13 mouse cellular contexts compared by ENCODE assay signal in genomic region chr1:38503431-38504089, GRCm38 (mm10).
DNase-seq lines count a peak whose midpoint lies in the region; ATAC-seq and TF ChIP-seq lines count a peak whose summit lies in the region.
"Had no signal": no experiment of that assay in that cellular context is flagged by ENCODE, and none has a peak within 500 bp of the region (broad histone marks: within the 10 kb centered on the region; RNA-seq: fewer than 3 reads in every experiment).

No protein-coding gene starts in this region.

- 93% methylated on average over 13 of the region's 13 CpGs for WGBS in intestine, embryonic 15.5 days
- WGBS in intestine, embryonic 16.5 days = 87% methylated on average over 13 of the region's 13 CpGs
- WGBS in forebrain, embryonic 16.5 days = 24% methylated on average over 13 of the region's 13 CpGs
- WGBS in midbrain, embryonic 16.5 days = 32% methylated on average over 13 of the region's 13 CpGs
- WGBS in cerebellum, adult 2 months = 88% methylated on average over 13 of the region's 13 CpGs

- H3K4me3 ChIP-seq in intestine, embryonic 15.5 days (replicated peaks) = no peak overlapping the region
- no peak overlapping the region for H3K4me3 ChIP-seq in intestine, embryonic 16.5 days (ENCODE audit: low read length)
- H3K4me3 ChIP-seq in forebrain, embryonic 16.5 days (replicated peaks; ENCODE audit: low read length) = no peak overlapping the region
- no peak overlapping the region for H3K4me3 ChIP-seq in midbrain, embryonic 16.5 days (ENCODE audit: low read depth, low read length)
- H3K4me3 ChIP-seq in cerebellum, adult 2 months (replicated peaks; ENCODE audit: insufficient read depth, low read depth, low read length) = no peak overlapping the region
- H3K4me3 ChIP-seq: layer of hippocampus, adult 2 months; megakaryocyte, embryonic 14.5 days had no signal

- no peak overlapping the region for H3K27ac ChIP-seq in intestine, embryonic 15.5 days
- no peak overlapping the region for H3K27ac ChIP-seq in intestine, embryonic 16.5 days (ENCODE audit: low read length)
- H3K27ac ChIP-seq in forebrain, embryonic 16.5 days (ENCODE audit: low read length) = no peak overlapping the region
- H3K27ac ChIP-seq in midbrain, embryonic 16.5 days (ENCODE audit: low read length) = peak overlapping the region; percentile 39; the same call in 1 of the 2 replicates
- no peak overlapping the region for H3K27ac ChIP-seq in cerebellum, adult 2 months (ENCODE audit: insufficient read depth, low read length)
- H3K27ac ChIP-seq: layer of hippocampus, adult 2 months had no signal

- peak; percentile 57 for DNase-seq in ZHBTc4 (ENCODE audit: low read depth, low spot score)
- no peak for DNase-seq in cerebellum, adult 2 months
- no peak for DNase-seq in right cerebral cortex, adult 2 months (ENCODE audit: low spot score in 2 of 2)
- DNase-seq in spleen, postnatal 14 days (ENCODE audit: low spot score in 2 of 2) = no peak
- DNase-seq: cerebellum, adult 9-11 months; heart, adult 18-20 months had no signal

- no peaks in the 10 kb centered on the region for H3K4me1 ChIP-seq in intestine, embryonic 15.5 days (replicated peaks)
- H3K4me1 ChIP-seq in intestine, embryonic 16.5 days (ENCODE audit: control insufficient read depth, insufficient read depth, low read length) = no peaks in the 10 kb centered on the region
- peaks cover 20% of the 10 kb centered on the region for H3K4me1 ChIP-seq in forebrain, embryonic 16.5 days (replicated peaks; ENCODE audit: control insufficient read depth, insufficient read depth, low read length)
- H3K4me1 ChIP-seq in midbrain, embryonic 16.5 days (ENCODE audit: control insufficient read depth, insufficient read depth, low read length) = peaks cover 16% of the 10 kb centered on the region
- no peaks in the 10 kb centered on the region for H3K4me1 ChIP-seq in cerebellum, adult 2 months (ENCODE audit: control insufficient read depth, insufficient read depth, low read length)

- H3K36me3 ChIP-seq in intestine, embryonic 15.5 days = no peaks in the 10 kb centered on the region
- H3K36me3 ChIP-seq in intestine, embryonic 16.5 days (ENCODE audit: control insufficient read depth, insufficient read depth, low read length) = no peaks in the 10 kb centered on the region
- H3K36me3 ChIP-seq in forebrain, embryonic 16.5 days (ENCODE audit: control insufficient read depth, insufficient read depth) = no peaks in the 10 kb centered on the region
- H3K36me3 ChIP-seq in midbrain, embryonic 16.5 days (ENCODE audit: control insufficient read depth, insufficient read depth, low read length) = no peaks in the 10 kb centered on the region

- TF ChIP-seq CTCF in cerebellum, adult 2 months (IDR thresholded peaks at IDR 0.05; ENCODE audit: borderline replicate concordance, insufficient read depth, low read depth, low read length) = no peak

- no peak overlapping the region for H3K4me2 ChIP-seq in intestine, embryonic 15.5 days (replicated peaks)
- no peak overlapping the region for H3K4me2 ChIP-seq in intestine, embryonic 16.5 days (ENCODE audit: low read depth, low read length)
- no peak overlapping the region for H3K4me2 ChIP-seq in forebrain, embryonic 16.5 days (ENCODE audit: low read length)
- no peak overlapping the region for H3K4me2 ChIP-seq in midbrain, embryonic 16.5 days (ENCODE audit: low read length)

- no peak for TF ChIP-seq POLR2A in cerebellum, adult 2 months (IDR thresholded peaks at IDR 0.05; ENCODE audit: borderline replicate concordance, insufficient read depth, low read length)

- ATAC-seq in intestine, embryonic 15.5 days = peak; percentile 28; the same call in 1 of the 2 replicates
- ATAC-seq in intestine, embryonic 16.5 days = no peak
- ATAC-seq in forebrain, embryonic 16.5 days = peak; percentile 37; the same call in 1 of the 2 replicates
- ATAC-seq in midbrain, embryonic 16.5 days = peak; percentile 16; the same call in 1 of the 2 replicates
- ATAC-seq: Patski had no signal

- H3K27me3 ChIP-seq in intestine, embryonic 15.5 days (replicated peaks) = no peaks in the 10 kb centered on the region
- no peaks in the 10 kb centered on the region for H3K27me3 ChIP-seq in intestine, embryonic 16.5 days (replicated peaks; ENCODE audit: control insufficient read depth, insufficient read depth, low read length)
- H3K27me3 ChIP-seq in forebrain, embryonic 16.5 days (replicated peaks; ENCODE audit: control insufficient read depth, insufficient read depth, low read length) = no peaks in the 10 kb centered on the region
- H3K27me3 ChIP-seq in midbrain, embryonic 16.5 days (ENCODE audit: control insufficient read depth, insufficient read depth, low read depth, low read length) = no peaks in the 10 kb centered on the region
- no peaks in the 10 kb centered on the region for H3K27me3 ChIP-seq in cerebellum, adult 2 months (ENCODE audit: control insufficient read depth, insufficient read depth, low read length)
- H3K27me3 ChIP-seq: Patski had no signal

- no peaks in the 10 kb centered on the region for H3K9me3 ChIP-seq in intestine, embryonic 15.5 days
- no peaks in the 10 kb centered on the region for H3K9me3 ChIP-seq in intestine, embryonic 16.5 days (ENCODE audit: control insufficient read depth, low read length)
- no peaks in the 10 kb centered on the region for H3K9me3 ChIP-seq in forebrain, embryonic 16.5 days (ENCODE audit: control insufficient read depth, low read length)
- no peaks in the 10 kb centered on the region for H3K9me3 ChIP-seq in midbrain, embryonic 16.5 days (replicated peaks; ENCODE audit: control insufficient read depth, low read length, poor library complexity, severe bottlenecking)
- H3K9me3 ChIP-seq: megakaryocyte, embryonic 14.5 days had no signal

- H3K9ac ChIP-seq in intestine, embryonic 15.5 days = no peak overlapping the region
- no peak overlapping the region for H3K9ac ChIP-seq in intestine, embryonic 16.5 days (ENCODE audit: low read depth, low read length)
- no peak overlapping the region for H3K9ac ChIP-seq in forebrain, embryonic 16.5 days (replicated peaks; ENCODE audit: low read depth, low read length)
- H3K9ac ChIP-seq in midbrain, embryonic 16.5 days (ENCODE audit: low read depth, low read length) = no peak overlapping the region
